Mouse (Mus musculus) spleen, postnatal 14 days (tissue): ENCODE data around the gene Fam228b.
"Not testable (repeated sequence)": the region's sequence is repeated elsewhere in the genome, so short reads cannot be mapped to it uniquely, and the experiment has no call there.

Experiments
- DNase-seq, 2 experiments: peaks; one replicate each; pipeline ENCODE4 v3.0.0; 2021 to 2022; ENCODE audit warnings: low spot score in 2 of 2

Gene Fam228b

DNA sequence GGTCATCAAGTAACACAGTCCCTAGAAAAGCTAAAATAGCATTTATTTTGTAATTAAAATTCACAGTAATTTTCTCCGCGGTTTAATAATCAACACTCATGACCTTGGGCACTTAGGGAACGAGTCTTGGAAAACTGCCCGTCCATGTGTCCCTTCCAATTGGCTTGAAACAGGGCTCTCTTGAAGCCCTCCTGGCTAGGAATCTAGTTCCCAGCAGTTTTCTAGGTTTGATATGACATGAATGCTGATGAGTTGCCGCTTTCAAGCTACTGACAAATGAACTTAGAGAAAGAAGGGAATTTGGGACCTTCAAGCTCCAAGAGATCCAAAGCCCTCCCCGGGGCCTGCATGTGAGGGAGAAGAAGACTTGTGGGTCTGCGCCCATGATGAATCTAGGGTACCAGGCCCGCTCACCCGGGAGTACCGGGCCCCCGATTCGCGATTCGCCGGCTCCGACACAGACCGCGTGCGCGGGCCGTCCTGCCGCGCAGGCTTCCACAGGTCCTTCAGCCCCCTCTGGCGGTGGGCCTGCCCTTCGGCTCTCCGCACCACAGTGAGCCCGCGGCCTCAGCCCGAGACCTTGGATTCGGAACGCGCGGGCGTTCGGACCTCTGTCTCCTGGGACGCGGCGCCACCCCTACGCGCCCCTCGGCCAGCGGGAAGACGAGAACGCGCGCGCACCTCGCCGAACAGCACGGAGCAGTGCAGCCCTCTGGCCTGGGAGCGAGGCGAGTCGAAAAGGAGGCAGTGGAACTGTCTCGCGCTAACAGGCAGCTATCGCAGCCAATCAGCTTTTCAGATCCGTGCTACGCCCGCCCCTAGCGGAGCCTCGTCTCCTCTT, at the start of gene Fam228b, which contains the start of gene Pfn4:
Fam228b (minus strand) TSS at position 776 of the 841 bp plus-strand sequence.
Pfn4 (plus strand) TSS at position 531 of the 841 bp plus-strand sequence.
- peak; percentile 92 to 93 for DNase-seq

- DNase-seq: peak; percentile 97
These were observed 48.5 kb upstream of the Fam228b start, which contains the start of gene Sf3b6 for GRCm38 (mm10) chr12:4817361-4818101. Sf3b6 (plus strand) TSS chr12:4817544.

DNA sequence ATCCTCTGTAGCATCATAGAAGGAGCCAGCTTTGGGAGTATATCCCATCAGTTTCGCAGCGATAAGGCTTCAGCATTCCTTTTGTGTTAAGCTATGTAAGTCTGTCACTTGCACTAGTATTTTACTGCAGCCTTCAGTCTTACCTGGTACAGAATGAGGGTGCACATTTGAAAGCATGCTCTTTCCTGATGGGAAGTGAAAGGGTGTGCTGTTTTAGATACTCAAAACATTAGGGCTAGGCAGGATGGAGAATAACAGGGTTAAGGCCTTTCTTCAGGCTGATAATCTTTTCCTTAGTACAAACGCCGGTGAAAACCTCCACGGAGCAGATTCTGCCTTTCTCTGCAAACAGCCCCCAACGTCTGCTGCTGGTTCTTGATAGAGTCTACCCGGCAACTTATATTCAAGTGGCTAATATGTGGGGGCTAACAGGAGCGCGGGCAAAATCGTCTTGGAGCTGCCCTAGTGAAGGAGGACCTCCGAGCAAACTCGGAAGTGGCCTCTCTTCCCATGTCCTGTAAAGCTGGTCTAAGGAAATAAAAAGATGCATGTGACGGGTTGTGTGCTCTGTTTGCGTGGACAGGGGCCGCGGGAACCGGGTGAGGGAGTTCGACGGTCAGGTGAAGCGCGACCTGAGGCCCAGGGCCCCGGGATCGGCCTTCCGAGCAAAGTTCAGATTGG, 47.8 kb upstream of the Fam228b start:
- no peak for DNase-seq

- no peak for DNase-seq
These were observed 44.6 kb upstream of the Fam228b start for GRCm38 (mm10) chr12:4813636-4814035.

DNA sequence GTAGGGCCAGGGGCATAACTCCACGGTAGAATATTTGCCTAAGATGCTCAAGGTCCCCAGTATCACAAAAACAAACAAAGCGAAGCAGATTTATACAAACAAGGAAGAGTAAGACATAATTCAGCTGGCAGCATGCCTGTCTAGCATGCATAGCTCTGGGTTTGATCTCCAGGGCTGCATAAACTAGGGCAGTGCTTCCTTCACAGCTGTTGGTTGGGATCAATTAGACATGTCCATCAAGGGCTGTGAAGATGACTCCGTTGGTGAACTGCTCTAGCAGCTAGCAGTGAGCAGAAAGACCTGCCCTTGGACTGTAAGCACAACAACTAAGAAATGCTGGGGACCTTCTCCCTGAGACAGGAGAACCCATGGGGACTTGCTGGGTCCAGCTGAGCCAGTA, 42.6 kb upstream of the Fam228b start:
- no peak for DNase-seq

- no peak for DNase-seq
These were observed 42.0 kb upstream of the Fam228b start for GRCm38 (mm10) chr12:4811036-4811435.

GRCm38 (mm10) chr12:4797471-4797870, 28.4 kb upstream of the Fam228b start:
- not testable (repeated sequence) for DNase-seq

DNA sequence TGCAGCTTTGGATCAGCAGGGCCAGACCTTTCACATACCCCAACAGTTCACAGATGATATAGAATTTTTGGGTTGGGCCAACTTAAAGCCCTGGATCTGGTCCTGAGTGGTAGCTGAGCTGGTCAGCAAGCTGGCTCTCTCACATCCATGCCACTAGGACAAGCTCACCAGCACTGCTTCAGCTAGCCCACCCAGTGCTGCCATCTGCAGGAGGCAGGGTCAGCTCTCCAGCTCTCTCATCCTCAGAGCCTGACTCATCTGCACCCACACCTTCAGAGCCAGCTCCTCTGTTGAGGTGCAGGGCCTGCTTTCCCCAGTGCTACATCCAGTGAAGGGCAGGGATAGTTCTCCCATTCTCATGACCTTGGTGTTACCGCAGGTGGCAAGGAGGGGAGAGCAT, 24.7 kb upstream of the Fam228b start:
- no peak for DNase-seq

DNA sequence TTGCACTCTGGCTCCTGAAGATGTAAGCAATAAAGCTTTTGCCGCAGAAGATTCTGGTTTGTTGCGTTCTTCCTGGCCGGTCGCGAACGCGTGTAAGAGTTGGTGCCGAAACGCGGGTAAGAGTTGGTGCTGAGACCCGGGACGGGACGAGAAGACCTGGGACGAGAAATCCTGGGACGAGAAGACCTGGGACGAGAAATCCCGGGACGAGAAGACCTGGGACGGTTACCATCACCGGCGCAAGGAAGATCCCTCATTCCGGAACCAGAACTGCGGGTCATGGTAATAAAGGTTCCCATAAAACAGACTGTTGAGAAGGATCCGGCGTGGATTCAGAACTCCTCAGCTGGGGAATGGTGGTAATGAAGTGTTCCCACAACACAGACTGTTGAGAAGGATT, 19.1 kb upstream of the Fam228b start:
- not testable (repeated sequence) for DNase-seq

GRCm38 (mm10) chr12:4784466-4784865, 15.4 kb upstream of the Fam228b start:
- no peak for DNase-seq

GRCm38 (mm10) chr12:4783598-4783997, 14.5 kb upstream of the Fam228b start:
- no peak for DNase-seq

DNA sequence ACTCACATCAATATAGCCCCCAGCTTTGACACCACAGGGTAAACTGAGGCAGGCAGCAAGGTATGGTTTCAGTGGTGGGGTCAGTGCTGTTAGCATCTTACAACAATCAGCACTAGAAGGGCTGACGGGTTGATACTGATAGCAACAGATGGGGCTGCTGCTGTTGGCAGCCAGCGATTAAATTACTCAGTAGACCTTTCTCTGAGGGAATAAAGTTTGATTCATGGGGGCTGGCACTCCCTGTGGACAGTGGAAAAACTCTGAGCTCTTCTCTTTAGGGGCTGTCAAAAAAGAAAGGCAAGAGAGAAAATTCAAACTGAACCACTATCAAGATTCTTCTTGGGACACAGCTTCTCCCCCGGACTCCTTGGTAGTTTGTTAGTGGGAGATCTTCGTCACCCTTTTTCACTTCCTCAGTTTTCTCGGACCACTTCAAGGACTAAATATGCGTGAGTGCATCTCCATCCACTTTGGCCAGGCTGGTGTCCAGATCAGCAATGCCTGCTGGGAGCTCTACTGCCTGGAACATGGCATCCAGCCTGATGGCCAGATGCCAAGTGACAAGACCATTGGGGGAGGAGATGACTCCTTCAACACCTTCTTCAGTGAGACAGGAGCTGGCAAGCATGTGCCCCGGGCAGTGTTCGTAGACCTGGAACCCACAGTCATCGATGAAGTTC, 12.8 kb upstream of the Fam228b start:
- not testable (repeated sequence) for DNase-seq

DNA sequence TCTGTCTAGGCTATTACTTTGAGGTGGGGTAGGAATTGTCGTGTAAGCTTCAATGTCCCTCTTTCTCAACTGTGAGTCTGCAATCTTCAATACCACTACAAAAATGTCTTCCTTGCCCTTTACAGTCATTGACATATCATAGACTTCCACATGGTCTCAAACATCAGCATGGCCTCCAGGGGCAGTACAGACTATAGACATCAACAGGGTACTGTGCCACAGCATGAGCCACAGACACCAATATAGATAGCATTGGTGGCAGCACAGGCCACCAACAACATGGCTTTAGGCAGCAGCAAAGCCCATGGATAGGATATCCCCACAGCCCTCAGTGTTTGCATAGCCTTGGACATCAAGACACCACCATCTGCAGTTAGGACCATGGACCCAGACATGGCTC, 12.2 kb upstream of the Fam228b start:
- no peak for DNase-seq

GRCm38 (mm10) chr12:4780245-4780644, 11.2 kb upstream of the Fam228b start:
- DNase-seq: no peak

DNA sequence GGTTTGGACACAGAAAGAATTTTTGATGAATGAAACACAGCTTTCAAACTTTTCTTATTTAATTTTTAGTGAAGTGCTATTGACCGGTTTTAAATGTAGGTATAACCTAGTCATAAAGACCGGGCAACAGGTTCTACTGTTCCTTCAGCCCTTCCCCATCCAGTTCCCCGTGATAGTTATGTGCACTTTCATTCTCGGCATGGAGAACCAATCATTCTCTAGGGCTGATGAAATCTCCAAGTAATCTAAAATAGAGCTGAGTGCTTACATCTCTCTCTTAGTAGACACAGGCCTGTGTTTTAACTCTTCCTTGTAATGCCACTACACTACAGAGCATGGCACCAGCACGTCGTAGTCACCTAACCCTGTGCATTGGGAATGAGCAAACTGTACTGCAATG, 8.7 kb upstream of the Fam228b start:
- no peak for DNase-seq

- DNase-seq: no peak
These were observed 6.5 kb upstream of the Fam228b start for GRCm38 (mm10) chr12:4775588-4775949.

DNA sequence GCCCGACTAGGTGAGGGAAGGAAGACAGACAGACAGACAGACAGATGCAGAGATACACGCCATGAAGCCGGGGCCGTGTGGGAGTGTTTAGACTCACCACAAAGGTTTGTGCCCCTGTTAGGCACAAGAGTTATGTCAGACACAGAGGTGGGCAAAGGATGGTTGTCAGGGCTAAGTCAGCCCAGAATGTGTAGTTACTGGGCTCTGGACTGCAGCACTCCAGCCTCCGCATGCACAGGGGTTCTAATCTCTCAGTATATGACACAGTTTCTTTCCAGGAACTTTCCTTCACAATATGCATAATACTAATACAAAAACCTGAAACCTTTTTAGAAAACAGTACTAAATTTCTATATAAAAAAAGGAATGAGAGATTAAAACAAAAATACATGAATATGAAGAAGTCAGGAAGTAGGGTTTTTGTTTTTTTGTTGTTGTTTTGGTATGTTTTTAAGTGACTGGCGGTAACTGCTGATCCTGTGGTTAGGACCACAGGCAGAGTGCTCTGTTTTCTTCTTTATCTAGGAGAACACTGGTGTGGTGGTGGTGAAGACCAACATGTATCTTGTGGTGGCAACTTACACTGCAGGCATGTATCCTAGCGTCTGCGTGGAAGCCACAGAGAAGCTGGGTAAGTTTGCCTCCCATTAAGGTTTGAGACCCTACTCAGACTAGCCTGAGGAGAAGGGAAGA, 6.0 kb upstream of the Fam228b start:
- no peak for DNase-seq

- no peak for DNase-seq
These were observed 261 bp upstream of the Fam228b start for GRCm38 (mm10) chr12:4769333-4769723.

- DNase-seq: no peak
These were observed 12.0 kb downstream of the Fam228b start for GRCm38 (mm10) chr12:4757060-4757459.

DNA sequence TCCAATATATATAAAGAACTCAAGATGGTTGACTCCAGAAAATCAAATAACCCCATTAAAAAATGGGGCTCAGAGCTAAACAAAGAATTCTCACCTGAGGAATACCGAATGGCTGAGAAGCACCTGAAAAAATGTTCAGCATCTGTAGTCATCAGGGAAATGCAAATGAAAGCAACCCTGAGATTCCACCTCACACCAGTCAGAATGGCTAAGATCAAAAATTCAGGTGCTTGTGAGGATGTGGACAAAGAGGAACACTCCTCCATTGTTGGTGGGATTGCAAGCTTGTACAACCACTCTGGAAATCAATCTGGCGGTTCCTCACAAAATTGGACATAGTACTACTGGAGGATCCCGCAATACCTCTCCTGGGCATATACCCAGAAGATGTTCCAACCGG, 14.6 kb downstream of the Fam228b start:
- DNase-seq: not testable (repeated sequence)

DNA sequence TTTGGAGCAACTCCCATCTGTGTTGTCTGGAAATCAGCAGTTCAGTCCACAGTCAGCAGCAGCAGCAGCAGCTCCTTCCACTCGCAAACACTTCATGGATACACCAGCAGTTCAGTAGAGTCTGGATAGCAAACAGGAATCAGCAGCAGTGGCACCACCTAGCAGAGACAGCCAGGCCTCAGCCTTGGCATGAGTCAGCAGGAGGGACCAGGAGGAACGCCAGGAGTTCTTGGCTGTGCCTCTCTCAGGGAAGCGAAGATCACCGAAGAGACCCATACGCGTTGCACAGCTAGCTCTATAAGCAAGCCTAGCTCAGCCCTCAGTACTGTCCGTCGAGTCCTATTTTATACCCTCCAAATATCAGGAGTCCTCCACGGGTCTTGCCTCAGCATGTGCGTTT, 24.6 kb downstream of the Fam228b start:
- no peak for DNase-seq
